Mouse (Mus musculus) lung, embryonic 14.5 days (tissue): ENCODE results near the gene Tead3. TPM values are rescaled to one million over a fixed set of nuclear protein-coding genes. Genes with fewer than 3 reads are reported as not detected.
"Not testable (repeated sequence)": the region's sequence is repeated elsewhere in the genome, so short reads cannot be mapped to it uniquely, and the experiment has no call there.

ENCODE experiments used
- ATAC-seq: fragments of 200-750 bp; cut with Nextera tagmentation; 2 replicates; pipeline ENCODE4 v1.8.0; 2017; ENCODE audit warnings: mild to moderate bottlenecking, moderate TSS enrichment, moderate library complexity; ENCODE audit not compliant: insufficient read depth
- DNase-seq: peaks from one replicate; pipeline ENCODE4 v3.0.0-alpha.2; 2015
- H3K27ac ChIP-seq: fragments of 300-500 bp; sonication (generic); 2 replicates; pipeline ENCODE4 v1.5.1; 2014; ENCODE audit warnings: low read depth, mild to moderate bottlenecking, moderate library complexity
- H3K27me3 ChIP-seq: fragments of 300-500 bp; sonication (generic); 2 replicates; pipeline ENCODE4 v1.6.1; 2014; ENCODE audit warnings: low read length, control low read depth; ENCODE audit not compliant: insufficient read depth
- H3K36me3 ChIP-seq: fragments of 300-500 bp; sonication (generic); 2 replicates; pipeline ENCODE4 v1.6.1; 2014; ENCODE audit warnings: control low read depth; ENCODE audit not compliant: insufficient read depth
- H3K4me1 ChIP-seq: fragments of 300-500 bp; sonication (generic); 2 replicates; pipeline ENCODE4 v1.6.1; 2014; ENCODE audit warnings: antibody characterized with exemption, control low read depth; ENCODE audit not compliant: insufficient read depth
- H3K4me2 ChIP-seq: fragments of 300-500 bp; sonication (generic); 2 replicates; pipeline ENCODE4 v1.6.1; 2014; ENCODE audit warnings: mild to moderate bottlenecking
- H3K4me3 ChIP-seq: fragments of 300-500 bp; sonication (generic); 2 replicates; pipeline ENCODE4 v1.5.1; 2014; ENCODE audit warnings: low read depth, low read length
- H3K9ac ChIP-seq: fragments of 300-500 bp; sonication (generic); 2 replicates; pipeline ENCODE4 v1.6.1; 2014
- H3K9me3 ChIP-seq: fragments of 300-500 bp; sonication (generic); 2 replicates; pipeline ENCODE4 v1.6.1; 2016; ENCODE audit warnings: low read depth, low read length, control low read depth
- CTCF ChIP-seq: IDR thresholded peaks from 2 replicates; pipeline ENCODE4 v1.5.1; 2016; ENCODE audit warnings: antibody characterized with exemption, low read depth
- WGBS: fragments of 180-500 bp; shearing (Covaris S2); extraction: QIAGEN DNeasy Blood & Tissue Kit; methylation state at CpG from one replicate; pipeline ENCODE4 v1.1.7; 2014; 5-methylcytosine and 5-hydroxymethylcytosine counted together
- polyA plus RNA-seq: library from polyadenylated mRNA; unstranded; fragments of >200 nt; fragmentation: Nextera tagmentation; extraction: Ambion mirVana; gene quantifications from 2 replicates; pipeline ENCODE4 v1.2.1, GENCODE M21; 2014

Tead3 gene
- polyA plus RNA-seq, 1 experiment from 2014 or later: 11.2 TPM

DNA sequence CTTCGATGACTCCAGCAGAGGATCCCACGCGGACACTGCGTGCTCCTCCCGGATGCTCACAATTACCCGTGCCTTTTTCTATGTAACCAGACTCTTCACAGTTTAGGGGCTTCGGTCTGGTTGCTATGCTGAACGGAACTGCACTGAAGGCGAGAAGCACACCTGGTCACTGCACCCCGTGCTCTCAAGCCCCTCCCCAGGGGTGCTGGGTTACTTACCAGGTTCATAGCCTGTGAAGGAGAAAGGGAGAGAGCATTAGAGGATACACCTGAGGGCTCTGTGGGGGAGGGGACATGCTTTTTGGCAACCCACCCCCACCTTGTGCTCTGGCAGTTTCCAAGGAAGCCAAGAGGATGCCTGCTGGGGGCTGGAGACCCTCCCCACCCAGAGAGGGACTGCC, 15.3 kb downstream of the Tead3 start:
- DNase-seq (no peak), ATAC-seq (no peak)
- WGBS: 70% methylated on average over 10 of the region's 10 CpGs
- no peak overlapping the region for H3K27ac ChIP-seq
- no peaks in the 10 kb centered on the region for H3K9me3 ChIP-seq
- H3K4me2 ChIP-seq: no peak overlapping the region
- no peak for TF ChIP-seq CTCF
- peaks cover 90% of the 10 kb centered on the region for H3K36me3 ChIP-seq
- no peaks in the 10 kb centered on the region for H3K27me3 ChIP-seq
- no peak overlapping the region for H3K9ac ChIP-seq
- H3K4me1 ChIP-seq: peaks cover 6% of the 10 kb centered on the region; the same call in 1 of the 2 replicates
- H3K4me3 ChIP-seq: no peak overlapping the region

DNA sequence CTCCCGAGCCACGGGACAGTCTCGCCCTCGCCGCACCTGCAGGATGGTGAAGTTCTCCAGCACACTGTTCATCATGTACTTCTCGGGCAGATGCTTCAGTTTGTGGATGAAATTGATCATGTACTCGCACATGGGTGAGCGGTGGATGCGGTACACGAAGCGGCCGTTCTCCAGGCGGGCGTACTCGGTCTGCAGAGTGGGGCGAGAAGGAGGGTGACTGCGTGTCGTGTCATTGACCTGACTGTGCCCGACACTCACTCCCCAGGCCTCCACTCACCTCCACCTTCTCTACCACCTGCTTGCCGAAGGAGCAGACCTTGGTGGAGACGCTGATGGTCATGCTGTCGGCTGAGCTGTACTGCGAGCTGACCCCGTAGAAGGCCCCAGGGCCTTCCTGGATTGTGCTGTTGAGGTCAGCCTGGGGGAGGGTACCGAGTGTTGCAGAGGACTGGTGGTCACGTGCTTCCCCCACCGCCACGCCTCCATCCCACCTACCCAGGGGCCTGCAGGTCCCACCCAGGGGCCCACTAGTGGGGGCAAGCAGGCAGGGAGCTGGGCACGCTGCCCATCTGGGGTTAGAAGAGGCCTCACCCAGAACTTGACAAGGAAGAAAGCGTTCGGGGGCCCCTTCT, 17.6 kb downstream of the Tead3 start:
- no peaks in the 10 kb centered on the region for H3K9me3 ChIP-seq
- H3K36me3 ChIP-seq: peaks cover 85% of the 10 kb centered on the region
- ATAC-seq: no peak
- no peaks in the 10 kb centered on the region for H3K27me3 ChIP-seq
- peak overlapping the region; percentile 20; the same call in 1 of the 2 replicates for H3K27ac ChIP-seq
- DNase-seq: peak; percentile 56
- H3K9ac ChIP-seq: no peak overlapping the region
- H3K4me2 ChIP-seq: no peak overlapping the region
- no peak overlapping the region for H3K4me3 ChIP-seq
- no peak for TF ChIP-seq CTCF
- peaks cover 6% of the 10 kb centered on the region; the same call in 1 of the 2 replicates for H3K4me1 ChIP-seq
- 45% methylated on average over 31 of the region's 31 CpGs for WGBS

DNA sequence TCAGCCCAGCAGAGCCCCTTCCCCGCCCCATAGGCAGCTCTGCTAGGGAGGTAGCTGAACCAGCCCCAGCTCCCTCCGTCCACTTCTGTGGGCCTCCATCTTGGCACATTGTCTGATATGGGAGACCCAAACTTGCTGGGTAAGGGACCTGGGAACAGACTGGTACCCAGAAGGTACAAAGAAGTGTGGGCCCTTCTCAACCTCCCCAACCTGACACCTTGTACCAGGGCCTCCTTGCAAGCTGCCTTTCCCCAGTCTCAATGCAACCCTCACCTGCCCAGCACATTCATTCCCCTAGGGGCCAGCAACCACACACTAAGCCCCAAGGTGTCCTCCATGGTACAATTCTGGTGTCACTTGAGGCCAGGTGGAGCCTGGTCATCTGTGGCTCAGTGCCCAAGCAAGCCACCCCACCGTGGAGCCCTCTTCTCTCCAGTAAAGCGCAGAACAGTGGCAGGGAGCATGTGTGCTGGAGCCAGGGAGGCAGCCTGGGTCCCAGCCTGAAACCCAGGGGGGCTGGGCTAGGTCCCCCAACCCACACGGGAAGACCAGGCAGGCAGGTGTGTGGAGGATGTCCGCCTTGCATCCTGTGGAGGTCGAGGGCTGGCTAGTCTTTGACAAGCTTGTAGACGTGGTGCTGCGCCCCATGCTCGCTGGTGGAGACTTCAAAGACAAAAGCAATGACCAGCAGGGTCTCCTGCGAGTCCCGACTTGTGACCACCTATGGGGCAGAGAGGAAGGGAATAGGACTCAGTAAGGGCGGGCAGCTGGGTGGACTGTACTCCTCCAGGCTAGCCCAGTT, 18.3 kb downstream of the Tead3 start:
- TF ChIP-seq CTCF: peak; percentile 48; the same call in 1 of the 2 replicates
- H3K36me3 ChIP-seq: peaks cover 78% of the 10 kb centered on the region
- peak; percentile 41 for DNase-seq
- H3K4me1 ChIP-seq: peaks cover 12% of the 10 kb centered on the region
- H3K4me2 ChIP-seq: no peak overlapping the region
- H3K27ac ChIP-seq: peak overlapping the region; percentile 20; the same call in 1 of the 2 replicates
- ATAC-seq: no peak
- H3K9me3 ChIP-seq: no peaks in the 10 kb centered on the region
- H3K4me3 ChIP-seq: no peak overlapping the region
- WGBS: 39% methylated on average over 13 of the region's 13 CpGs
- no peaks in the 10 kb centered on the region for H3K27me3 ChIP-seq
- H3K9ac ChIP-seq: no peak overlapping the region; the same call in 1 of the 2 replicates

DNA sequence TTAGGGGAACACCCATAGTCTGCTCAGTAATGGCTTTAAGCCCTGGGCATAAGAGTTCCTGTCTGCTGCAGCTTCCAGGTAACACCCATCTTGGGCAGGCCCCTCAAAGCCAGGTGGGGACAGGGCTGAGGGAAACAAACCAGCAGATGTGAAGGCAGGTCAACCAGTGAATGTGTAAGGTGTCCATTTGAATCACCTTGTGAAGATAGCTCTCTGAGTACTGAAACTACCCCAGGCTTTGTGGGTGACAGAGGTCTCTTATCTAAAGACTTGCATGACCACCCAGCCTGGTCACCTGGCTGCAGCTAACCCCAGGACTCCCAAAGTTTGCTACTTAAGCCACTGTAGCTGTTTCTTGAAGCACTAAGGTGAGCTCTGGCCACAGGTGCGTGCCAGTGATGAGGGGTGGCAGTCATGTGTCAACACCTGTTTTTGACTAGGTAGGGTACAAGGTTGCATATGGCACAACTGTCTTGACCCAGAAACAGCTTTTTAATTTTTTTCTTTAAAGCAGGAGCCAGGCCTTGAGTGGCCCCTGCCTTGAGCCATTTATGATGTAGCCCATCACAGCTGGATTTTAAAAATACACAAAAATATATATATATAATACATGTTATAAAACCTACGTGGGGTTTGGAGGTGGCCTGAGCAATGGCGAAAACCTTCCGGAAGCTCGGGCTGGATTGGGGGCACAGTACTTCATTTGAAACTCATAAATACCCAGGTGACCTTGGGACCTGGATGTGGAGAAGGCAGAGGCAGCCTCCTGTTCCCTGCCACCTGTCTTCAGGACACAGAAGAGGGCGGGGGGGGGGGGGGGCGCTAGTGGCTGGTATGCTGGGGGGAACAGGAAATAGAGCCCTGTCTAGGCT, 19.1 kb downstream of the Tead3 start:
- no peak overlapping the region for H3K4me3 ChIP-seq
- no peaks in the 10 kb centered on the region for H3K9me3 ChIP-seq
- peaks cover 80% of the 10 kb centered on the region for H3K36me3 ChIP-seq
- peaks cover 12% of the 10 kb centered on the region for H3K4me1 ChIP-seq
- H3K9ac ChIP-seq: no peak overlapping the region
- no peak overlapping the region for H3K27ac ChIP-seq
- H3K27me3 ChIP-seq: no peaks in the 10 kb centered on the region
- ATAC-seq: no peak
- WGBS: 29% methylated on average over 5 of the region's 7 CpGs
- H3K4me2 ChIP-seq: peak overlapping the region; percentile 8; the same call in 1 of the 2 replicates
- DNase-seq: peak; percentile 49
- no peak for TF ChIP-seq CTCF

DNA sequence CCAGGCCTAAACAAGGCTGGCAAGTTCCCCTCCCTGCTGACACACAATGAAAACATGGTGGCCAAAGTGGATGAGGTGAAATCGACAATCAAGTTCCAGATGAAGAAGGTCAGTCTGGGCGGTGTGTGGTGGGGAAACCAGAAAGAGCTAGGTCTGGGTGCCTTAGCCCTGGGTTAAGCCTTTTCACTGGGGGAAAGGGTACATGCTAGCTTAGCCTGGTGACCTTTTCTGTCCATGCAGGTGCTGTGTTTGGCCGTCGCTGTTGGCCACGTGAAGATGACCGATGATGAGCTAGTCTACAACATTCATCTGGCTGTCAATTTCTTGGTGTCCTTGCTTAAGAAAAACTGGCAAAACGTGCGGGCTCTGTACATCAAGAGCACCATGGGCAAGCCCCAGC, 20.0 kb downstream of the Tead3 start:
- H3K9ac ChIP-seq, ATAC-seq, H3K27me3 ChIP-seq, H3K9me3 ChIP-seq, DNase-seq, H3K27ac ChIP-seq: not testable (repeated sequence)
- H3K36me3 ChIP-seq: peaks cover 78% of the 10 kb centered on the region
- H3K4me3 ChIP-seq: peak overlapping the region; percentile 95
- peak overlapping the region; percentile 90; the same call in 1 of the 2 replicates for H3K4me2 ChIP-seq
- H3K4me1 ChIP-seq: peaks cover 12% of the 10 kb centered on the region
- 35% methylated on average over 6 of the region's 8 CpGs for WGBS

DNA sequence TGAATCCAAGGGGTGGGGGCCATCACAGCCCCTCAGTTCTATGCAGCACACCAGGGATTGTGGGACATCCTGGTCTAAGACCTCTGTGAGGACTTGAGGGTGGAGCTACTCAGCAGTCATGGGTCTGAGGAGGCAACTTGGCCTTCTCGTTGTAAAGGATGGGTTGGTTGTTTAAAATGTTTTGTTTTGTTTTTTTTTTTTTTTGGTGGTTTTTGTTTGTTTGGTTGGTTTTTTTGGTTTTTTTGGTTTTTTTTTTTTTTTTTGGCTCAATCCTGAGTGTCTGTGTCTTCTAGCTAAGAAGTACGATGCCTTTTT, 20.4 kb downstream of the Tead3 start:
- Histone ChIP-seq H3K9me3 (no peaks in the 10 kb centered on the region), H3K9ac (peak overlapping the region; percentile 85), H3K4me2 (peak overlapping the region; percentile 90), H3K4me1 (peaks cover 12% of the 10 kb centered on the region), H3K27ac (peak overlapping the region; percentile 97; the same call in 1 of the 2 replicates), H3K36me3 (peaks cover 74% of the 10 kb centered on the region), H3K4me3 (peak overlapping the region; percentile 95), H3K27me3 (no peaks in the 10 kb centered on the region)
- DNase-seq (peak; percentile 34), ATAC-seq (no peak)
- no peak for TF ChIP-seq CTCF
- WGBS: 29% methylated on average over 2 of the region's 2 CpGs
